Mouse (Mus musculus) heart, postnatal 36 days (tissue): ENCODE data around the gene Ubl4b. TPM values are rescaled to one million over a fixed set of nuclear protein-coding genes. Genes with fewer than 3 reads are reported as not detected.
A peak's percentile ranks its signal among the peaks of the same experiment; 100 is the strongest.

Experiments
- DNase-seq, 2 experiments: peaks; one replicate each; pipeline ENCODE4 v3.0.0; 2021 to 2022
- intact Hi-C: fragments of 180-260 bp; cut with DNase I; formaldehyde crosslinking; loops from one replicate; pipeline ENCODE4 v1.15.1; 2025
- total RNA-seq, 2 experiments: library from RNA; stranded (reverse); gene quantifications; 2 replicates each; pipeline ENCODE4 v1.2.3; 2021

Gene Ubl4b
- total RNA-seq, 2 experiments from 2014 or later: not detected

- intact Hi-C loops: no loop called here
- DNase-seq: no peak
Observed at GRCm38 (mm10) chr3:107528401-107529118, 26.3 kb downstream of the Ubl4b start.

- intact Hi-C loops: no loop called here
Observed at GRCm38 (mm10) chr3:107524547-107524946, 30.3 kb downstream of the Ubl4b start.

GRCm38 (mm10) chr3:107520931-107521330 lies 33.9 kb downstream of the Ubl4b start:
- intact Hi-C loops: no loop called here
- DNase-seq: no peak

More at GRCm38 (mm10) chr3:107524547-107524946, 30.3 kb downstream of the Ubl4b start:
- DNase-seq: no peak

- intact Hi-C loops: no loop called here
Observed at GRCm38 (mm10) chr3:107517631-107518108, 37.2 kb downstream of the Ubl4b start, which contains the start of gene Slc6a17. Gene Slc6a17, minus strand, starts transcription at chr3:107518018.

DNA sequence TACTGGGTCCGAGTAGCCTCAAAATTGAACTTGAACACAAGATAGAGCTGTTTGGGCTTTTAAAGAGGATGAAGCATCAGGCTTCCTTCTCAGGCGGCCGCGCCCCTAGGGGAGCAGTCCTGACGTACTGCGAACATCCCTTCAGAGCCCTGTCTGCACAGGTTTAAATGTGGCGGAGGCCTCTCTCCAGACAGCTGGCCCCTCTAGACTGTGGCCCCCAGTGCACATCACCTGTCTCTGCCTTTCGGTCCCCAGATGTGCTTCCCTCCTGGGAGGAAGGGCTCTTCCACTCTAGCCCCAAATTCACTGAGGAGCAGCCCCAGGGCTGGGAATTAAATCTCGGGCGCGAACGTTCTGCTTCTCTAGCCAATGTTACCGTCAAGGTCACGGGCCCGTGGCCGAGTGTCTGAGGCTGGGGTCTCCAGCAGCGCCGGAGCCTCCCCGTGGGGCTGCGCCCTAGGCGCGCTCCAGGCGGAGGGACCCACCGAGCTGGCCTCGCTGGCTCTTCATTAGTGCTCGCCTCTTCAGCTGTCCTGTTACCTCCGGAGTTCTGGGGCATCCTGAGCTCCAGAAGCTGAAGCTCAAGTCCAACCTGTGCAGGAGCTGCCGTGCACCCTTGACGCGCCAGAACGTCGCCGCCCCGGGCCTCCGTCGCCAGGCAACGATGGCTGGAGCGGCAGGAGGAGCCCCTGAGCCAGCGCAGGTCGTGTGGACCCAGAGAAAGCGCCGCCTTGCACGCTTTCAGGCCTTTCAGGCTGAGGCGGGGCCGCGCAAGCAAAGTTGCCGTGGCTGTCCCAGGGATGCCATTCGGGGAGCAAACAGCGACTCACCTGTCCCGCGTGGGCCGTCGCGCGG lies 37.9 kb downstream of the Ubl4b start:
- intact Hi-C loops: no loop called here
- DNase-seq: no peak

More at GRCm38 (mm10) chr3:107517631-107518108, 37.2 kb downstream of the Ubl4b start, which contains the start of gene Slc6a17:
- peak in 1 of 2 experiments; percentile 21 for DNase-seq

DNA sequence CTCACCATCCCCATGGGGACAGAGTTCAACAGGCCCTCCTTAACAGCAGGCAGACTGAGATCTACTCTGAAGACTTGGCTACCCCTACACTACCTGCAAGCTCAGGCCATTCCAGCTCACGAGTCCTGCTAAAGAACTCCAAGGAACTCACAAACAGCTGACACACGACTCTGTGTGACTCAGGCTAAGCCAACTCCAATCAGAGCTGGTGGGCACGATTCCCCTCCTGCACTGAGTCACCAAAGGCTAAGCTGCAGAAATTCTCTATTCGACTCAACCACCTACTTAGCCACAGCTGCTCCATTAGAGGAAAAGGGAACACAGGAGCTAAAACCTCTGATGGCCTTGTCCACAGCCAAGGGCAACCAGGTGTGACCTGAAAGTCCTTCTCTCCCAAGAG lies 38.9 kb downstream of the Ubl4b start:
- no peak for DNase-seq
- intact Hi-C loops: no loop called here

DNA sequence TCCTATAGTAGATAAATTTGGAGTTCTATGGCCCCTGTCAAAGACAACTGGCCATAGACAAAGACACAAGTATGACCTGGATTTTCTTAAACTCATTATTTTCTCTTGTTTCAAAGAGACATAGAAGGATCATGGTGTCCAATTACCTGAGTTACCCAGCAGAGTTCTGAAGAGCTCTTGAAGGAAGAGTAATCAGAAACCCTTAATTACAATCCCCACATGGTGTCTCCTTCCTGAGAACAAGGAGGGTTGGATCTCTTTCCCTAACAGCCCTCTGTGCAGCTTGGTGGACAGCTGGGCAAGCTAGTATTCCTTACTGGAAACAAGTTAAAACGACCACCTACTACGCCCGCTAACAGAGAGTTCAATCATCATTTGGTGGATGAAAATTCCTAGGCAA lies 43.5 kb downstream of the Ubl4b start:
- DNase-seq: no peak
- intact Hi-C loops: no loop called here

GRCm38 (mm10) chr3:107508696-107509095 lies 46.2 kb downstream of the Ubl4b start:
- intact Hi-C loops: no loop called here
- no peak for DNase-seq

GRCm38 (mm10) chr3:107507966-107508365 lies 46.9 kb downstream of the Ubl4b start:
- no peak for DNase-seq
- intact Hi-C loops: no loop called here

DNA sequence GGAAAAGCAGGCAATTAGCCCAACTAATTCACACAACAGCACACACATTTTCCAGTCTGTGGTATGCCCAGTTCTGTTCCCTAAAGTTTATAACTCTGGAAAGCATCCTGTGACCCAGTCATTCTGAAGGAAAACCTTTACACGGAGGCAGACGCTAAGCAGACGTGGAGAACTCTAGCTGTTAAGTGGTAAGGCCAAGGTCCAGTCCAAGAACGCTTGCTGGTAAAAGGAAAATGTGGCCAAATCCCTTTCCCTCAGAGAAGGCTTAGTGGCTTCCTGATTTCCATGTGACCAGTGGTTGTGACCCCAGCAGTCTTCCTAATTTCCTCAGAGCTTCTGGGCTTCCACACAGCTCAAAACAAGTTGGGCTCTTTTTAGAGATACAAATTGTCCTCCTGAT lies 48.3 kb downstream of the Ubl4b start:
- intact Hi-C loops: no loop called here
- no peak for DNase-seq

DNA sequence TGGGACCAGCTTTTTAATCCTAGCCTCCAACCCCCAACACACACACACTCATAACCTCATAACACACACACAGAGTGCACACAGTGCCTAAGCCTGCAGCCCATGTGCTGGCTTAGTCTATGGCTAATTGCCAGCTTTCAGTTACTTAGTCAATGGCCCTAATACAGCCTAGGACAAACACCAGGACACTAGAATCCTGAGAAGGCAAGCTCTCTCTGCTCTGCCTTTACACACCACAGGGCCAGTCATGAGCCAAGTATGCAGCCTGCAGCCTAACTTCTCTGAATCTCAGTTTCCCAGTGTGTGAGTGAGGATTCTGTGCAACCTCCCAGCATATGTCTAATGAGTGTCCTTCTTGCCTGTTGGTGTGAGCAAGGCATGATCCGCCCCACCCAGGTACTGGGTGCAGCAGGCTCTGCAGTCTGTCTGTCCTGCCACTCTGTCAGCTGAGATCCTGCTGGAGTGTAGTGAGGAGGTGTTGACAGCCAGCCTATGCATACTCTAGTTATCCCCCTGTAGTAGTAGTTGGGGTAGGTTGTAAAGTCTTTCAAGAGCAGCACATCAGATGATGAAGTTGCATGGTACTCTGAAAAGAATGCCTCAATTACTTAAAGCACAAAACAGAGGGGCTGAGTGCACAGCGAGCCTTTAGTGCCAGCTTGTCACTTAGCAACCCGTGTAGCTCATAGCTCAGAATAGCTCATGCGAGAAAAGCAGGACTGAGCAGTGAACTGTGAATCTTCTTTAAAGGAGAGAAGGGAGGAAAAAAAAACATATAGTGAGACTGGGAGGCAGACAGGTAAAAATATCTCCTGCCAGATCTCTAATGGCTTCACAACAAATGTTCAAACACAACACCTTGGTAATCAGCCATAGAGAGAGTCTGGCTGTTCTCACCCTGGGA lies 49.2 kb downstream of the Ubl4b start:
- DNase-seq: no peak
- intact Hi-C loops: no loop called here

DNA sequence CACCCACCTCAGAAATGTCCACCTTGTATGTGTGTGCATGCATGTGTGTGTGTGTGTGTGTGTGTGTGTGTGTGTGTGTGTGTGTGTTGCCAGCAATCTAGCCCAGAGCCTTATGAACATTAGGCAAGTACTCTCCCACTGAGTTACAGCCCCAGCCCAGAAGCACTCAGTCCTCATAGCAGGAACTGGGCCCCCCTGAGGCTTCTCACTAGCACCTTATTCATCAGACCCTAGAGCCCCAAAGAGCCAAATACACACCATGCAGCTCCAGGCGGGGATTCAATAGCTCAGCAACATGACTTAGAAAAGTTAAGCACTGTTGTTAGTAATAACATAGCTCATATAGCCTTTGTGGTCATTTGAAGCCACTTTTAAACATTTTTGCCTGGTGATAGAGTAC lies 50.3 kb downstream of the Ubl4b start:
- no peak for DNase-seq
- intact Hi-C loops: no loop called here

DNA sequence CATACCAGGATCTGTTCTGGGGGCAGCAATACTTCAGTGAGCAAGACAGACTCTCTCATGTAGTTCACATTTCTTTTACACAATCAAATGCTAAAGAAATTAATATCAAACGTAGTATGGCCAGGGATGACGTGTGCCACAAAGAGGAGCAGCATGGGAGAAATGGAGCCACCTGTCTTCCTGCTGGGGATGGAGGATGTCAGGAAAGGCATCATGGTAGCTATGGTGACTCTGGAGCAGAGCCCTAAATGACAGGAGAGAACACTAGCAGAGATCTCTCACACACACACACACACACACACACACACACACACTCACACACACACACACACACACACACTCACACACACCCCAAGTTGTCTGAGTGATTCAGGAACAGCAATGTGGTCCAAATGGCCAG lies 51.2 kb downstream of the Ubl4b start:
- intact Hi-C loops: no loop called here

More for the DNA sequence above, 51.2 kb downstream of the Ubl4b start:
- no peak for DNase-seq

Other genes starting within 250 kb of the Ubl4b start
- 10 to 100 TPM; 22.5 to 24.4 TPM for gene Rbm15, start 221.4 kb downstream of the Ubl4b start, total RNA-seq
- under 1 TPM; 0.11 to 0.33 TPM for gene Kcnc4, start 95.5 kb downstream of the Ubl4b start, total RNA-seq
- 1 to 10 TPM; 1.5 to 2.0 TPM for gene Slc6a17, start 37.1 kb downstream of the Ubl4b start, total RNA-seq
- gene Alx3, start 40.0 kb upstream of the Ubl4b start, total RNA-seq: not detected
- not detected for gene Gm10961, start 76.2 kb upstream of the Ubl4b start, total RNA-seq
- 10 to 100 TPM; 19.3 to 20.5 TPM for gene Strip1, start 76.6 kb upstream of the Ubl4b start, total RNA-seq
- 10 to 100 TPM; 77.8 to 80.6 TPM for gene Ahcyl1, start 141.5 kb upstream of the Ubl4b start, total RNA-seq
- gene Csf1, start 205.4 kb upstream of the Ubl4b start, total RNA-seq: 10 to 100 TPM; 34.4 to 49.5 TPM